Mouse (Mus musculus) adipose tissue, adult 10 weeks (tissue): Measurements from ENCODE around the gene Ugt2b38. TPM values are rescaled to one million over a fixed set of nuclear protein-coding genes. Genes with fewer than 3 reads are reported as not detected.

ENCODE experiments used
- polyA plus RNA-seq: library from polyadenylated mRNA; stranded (reverse); fragments of 350-450 nt; fragmentation: Illumina TruSeq; extraction: RNeasy Lipid Tissue Mini Kit (QIAGEN cat#74804); gene quantifications from one replicate; pipeline ENCODE4 v1.2.3, GENCODE M21; 2014; ENCODE audit warnings: low read depth, low replicate concordance

Ugt2b38 gene
- polyA plus RNA-seq = not detected

DNA sequence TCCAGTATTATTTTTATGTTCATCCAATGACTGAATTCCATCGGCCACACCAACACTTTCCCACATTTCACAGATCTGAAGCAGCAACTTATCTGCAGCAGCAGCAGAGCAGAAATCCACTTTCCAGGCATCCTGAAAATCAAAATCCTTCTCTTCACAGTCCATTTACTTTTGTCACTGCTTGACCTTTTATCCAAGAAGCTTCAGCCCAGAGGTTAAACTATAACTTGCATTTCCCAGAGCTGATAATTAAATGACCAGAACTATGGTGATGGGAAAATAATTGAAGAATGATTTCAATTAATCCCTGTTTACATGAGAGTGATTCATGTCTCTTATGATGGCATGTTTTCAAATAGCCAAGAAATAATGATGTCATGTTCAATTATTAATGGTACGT, at the start of gene Ugt2b38:
Ugt2b38 (minus strand) TSS at position 163 of the 400 bp plus-strand sequence.

Other genes with a start within 250 kb of the Ugt2b38 start
- gene Ugt2b37, start 169.4 kb downstream of the Ugt2b38 start, polyA plus RNA-seq = not detected
- not detected for gene Ugt2a3, start 87.0 kb downstream of the Ugt2b38 start, polyA plus RNA-seq
- gene Ugt2a2, start 58.1 kb upstream of the Ugt2b38 start, polyA plus RNA-seq = not detected
- gene Gm43638, start 62.6 kb upstream of the Ugt2b38 start, polyA plus RNA-seq = not detected
- gene Ugt2a1, start 66.7 kb upstream of the Ugt2b38 start, polyA plus RNA-seq = 0.11 TPM
- not detected for gene Sult1b1, start 114.0 kb upstream of the Ugt2b38 start, polyA plus RNA-seq
- gene Sult1d1, start 144.8 kb upstream of the Ugt2b38 start, polyA plus RNA-seq = 2.1 TPM
- 63.5 TPM for gene Sult1e1, start 167.4 kb upstream of the Ugt2b38 start, polyA plus RNA-seq
- not detected for gene Csn1s1, start 242.0 kb upstream of the Ugt2b38 start, polyA plus RNA-seq